Mouse (Mus musculus) kidney, embryonic 15.5 days (tissue): ENCODE measurements around the gene Vmn2r42. TPM values are rescaled to one million over a fixed set of nuclear protein-coding genes. Genes with fewer than 3 reads are reported as not detected.
"Not testable (repeated sequence)": the region's sequence is repeated elsewhere in the genome, so short reads cannot be mapped to it uniquely, and the experiment has no call there.

ENCODE experiments used
- ATAC-seq: fragments of 200-750 bp; cut with Nextera tagmentation; replicated peaks from 2 replicates; pipeline ENCODE4 v1.8.0; 2017; ENCODE audit warnings: moderate TSS enrichment; ENCODE audit not compliant: low FRiP score
- H3K27ac ChIP-seq: fragments of 300-500 bp; sonication (generic); 2 replicates; pipeline ENCODE4 v1.5.1; 2015; ENCODE audit warnings: mild to moderate bottlenecking, inconsistent platforms
- H3K27me3 ChIP-seq: fragments of 300-500 bp; sonication (generic); 2 replicates; pipeline ENCODE4 v1.6.1; 2015; ENCODE audit warnings: inconsistent platforms
- H3K36me3 ChIP-seq: fragments of 300-500 bp; sonication (generic); 2 replicates; pipeline ENCODE4 v1.6.1; 2015; ENCODE audit warnings: inconsistent platforms
- H3K4me1 ChIP-seq: fragments of 300-500 bp; sonication (generic); 2 replicates; pipeline ENCODE4 v1.6.1; 2015; ENCODE audit warnings: inconsistent platforms
- H3K4me2 ChIP-seq: fragments of 300-500 bp; sonication (generic); 2 replicates; pipeline ENCODE4 v1.6.1; 2015; ENCODE audit warnings: moderate library complexity, mild to moderate bottlenecking, inconsistent platforms
- H3K4me3 ChIP-seq: fragments of 300-500 bp; sonication (generic); replicated peaks from 2 replicates; pipeline ENCODE4 v1.5.1; 2015; ENCODE audit warnings: mild to moderate bottlenecking, inconsistent platforms
- H3K9ac ChIP-seq: fragments of 300-500 bp; sonication (generic); 2 replicates; pipeline ENCODE4 v1.6.1; 2015; ENCODE audit warnings: mild to moderate bottlenecking, inconsistent platforms
- H3K9me3 ChIP-seq: fragments of 300-500 bp; sonication (generic); replicated peaks from 2 replicates; pipeline ENCODE4 v1.6.1; 2016; ENCODE audit warnings: inconsistent platforms
- WGBS: fragments of 180-500 bp; shearing (Covaris S2); methylation state at CpG from one replicate; pipeline ENCODE4 v1.1.7; 2015; ENCODE audit warnings: mixed read lengths; 5-methylcytosine and 5-hydroxymethylcytosine counted together
- polyA plus RNA-seq: library from polyadenylated mRNA; unstranded; fragments of >200 nt; fragmentation: Nextera tagmentation; extraction: Ambion mirVana; gene quantifications from 2 replicates; pipeline ENCODE4 v1.2.1, GENCODE M21; 2015

The Vmn2r42 gene
- not detected in 2 replicates for polyA plus RNA-seq

- not testable (repeated sequence) for H3K36me3 ChIP-seq, H3K27ac ChIP-seq, H3K4me3 ChIP-seq, ATAC-seq, H3K27me3 ChIP-seq, H3K9me3 ChIP-seq, H3K9ac ChIP-seq, H3K4me1 ChIP-seq, H3K4me2 ChIP-seq
- WGBS = no CpG with 5 or more reads among the region's 2 CpGs
These were observed at the start of gene Vmn2r42 for GRCm38 (mm10) chr7:8200220-8200619. Vmn2r42 (minus strand) TSS chr7:8200320.

GRCm38 (mm10) chr7:8161554-8161953 is 38.6 kb downstream of the Vmn2r42 start, which contains the start of gene Vmn2r41:
Vmn2r41 (minus strand) TSS chr7:8161654.
- H3K4me1 ChIP-seq, H3K36me3 ChIP-seq, ATAC-seq, H3K4me3 ChIP-seq, H3K9me3 ChIP-seq, H3K9ac ChIP-seq, H3K4me2 ChIP-seq, H3K27ac ChIP-seq, H3K27me3 ChIP-seq: not testable (repeated sequence)
- no CpG with 5 or more reads among the region's 1 CpGs for WGBS

Other genes with a start within 250 kb of the Vmn2r42 start
- not detected in 2 replicates for gene Vmn2r41, start 38.7 kb downstream of the Vmn2r42 start, polyA plus RNA-seq
- not detected in 2 replicates for gene Vmn2r43, start 60.3 kb upstream of the Vmn2r42 start, polyA plus RNA-seq
- gene Vmn2r44, start 183.0 kb upstream of the Vmn2r42 start, polyA plus RNA-seq = not detected in 2 replicates